Mouse (Mus musculus) left cerebral cortex, postnatal 14 days (tissue): ENCODE measurements around the gene Vill. TPM values are rescaled to one million over a fixed set of nuclear protein-coding genes. Genes with fewer than 3 reads are reported as not detected.

Experiments
- DNase-seq, 2 experiments: peaks; one replicate each; pipeline ENCODE4 v3.0.0; 2021 to 2022; ENCODE audit warnings: low spot score in 2 of 2, mixed read lengths in 1 of 2
- intact Hi-C: fragments of 180-260 bp; cut with DNase I; formaldehyde crosslinking; loops from one replicate; pipeline ENCODE4 v1.15.1; 2025
- long read RNA-seq, 2 experiments: library from polyadenylated mRNA; stranded (forward); transcript quantifications; one replicate each; pipeline ENCODE4 v2.0.0; 2021
- total RNA-seq, 2 experiments: library from RNA; stranded (reverse); gene quantifications; 2 replicates each; pipeline ENCODE4 v1.2.3; 2021

Gene Vill
- 1 to 10 TPM; 3.2 to 4.5 TPM for total RNA-seq
- long read RNA-seq, experiment 1, partial matches to known transcripts, result 0 of 2 reads
- long read RNA-seq, experiment 1, other reads (novel, unspliced or antisense), result 1 of 2 reads
- long read RNA-seq, experiment 2, partial matches to known transcripts, result 1 of 5 reads
- long read RNA-seq, experiment 2, other reads (novel, unspliced or antisense), result 3 of 5 reads

GRCm38 (mm10) chr9:119052154-119052944 lies at the start of gene Vill:
TSS of gene Vill (plus strand) at chr9:119052778.
- intact Hi-C loops, result no loop called here
- no peak for DNase-seq

DNA sequence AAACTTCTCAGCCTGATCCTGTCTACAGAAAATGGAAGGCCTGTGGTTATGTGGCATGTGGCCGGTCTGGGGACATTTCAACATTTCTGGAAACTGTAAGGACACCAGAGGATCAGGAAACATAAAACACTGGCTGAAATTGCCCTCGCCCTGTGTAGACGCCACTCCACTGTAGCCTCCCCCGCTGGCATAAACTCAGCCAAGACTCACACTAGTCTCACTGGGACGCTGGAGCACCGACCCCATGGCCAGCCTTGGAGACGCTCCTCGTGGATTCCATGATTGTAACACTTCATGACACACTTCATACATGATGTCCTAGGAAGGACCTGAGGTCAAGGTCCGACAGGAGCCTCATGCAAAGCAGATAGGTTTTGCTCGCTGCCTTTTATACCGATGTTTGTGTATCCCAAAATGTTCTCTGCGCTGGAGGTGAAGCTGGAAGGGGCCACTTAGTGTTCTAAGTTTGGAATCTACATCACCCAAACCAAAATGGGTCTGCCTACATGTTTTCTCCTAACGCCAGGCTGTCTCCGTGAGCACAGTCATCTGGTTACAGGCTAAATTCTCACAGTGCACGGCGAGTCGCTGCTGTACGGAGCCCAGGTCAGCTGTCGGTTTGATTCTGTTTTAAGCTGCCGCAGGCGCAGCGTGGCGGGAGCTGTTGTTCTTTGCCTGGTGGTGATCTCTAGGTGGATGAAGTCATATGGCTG lies 48.4 kb upstream of the Vill start:
- peak; percentile 63 to 69 for DNase-seq
- intact Hi-C loops, result no loop called here

GRCm38 (mm10) chr9:119004703-119005076 lies 47.9 kb upstream of the Vill start:
- intact Hi-C loops, result loop anchor here (5.0 kb wide), 1 partner anchor 77 kb away; the partner anchor contains the start of gene Ctdspl
- no peak for DNase-seq

- no peak for DNase-seq
- intact Hi-C loops, result loop anchor here (5.0 kb wide), 1 partner anchor 78 kb away; the partner anchor contains the start of gene Ctdspl
Observed at GRCm38 (mm10) chr9:119005303-119006029, 47.1 kb upstream of the Vill start.

GRCm38 (mm10) chr9:119007266-119007665 lies 45.3 kb upstream of the Vill start:
- DNase-seq, result no peak
- intact Hi-C loops, result loop anchor here (5.0 kb wide), 1 partner anchor 80 kb away; the partner anchor contains the start of gene Ctdspl

DNA sequence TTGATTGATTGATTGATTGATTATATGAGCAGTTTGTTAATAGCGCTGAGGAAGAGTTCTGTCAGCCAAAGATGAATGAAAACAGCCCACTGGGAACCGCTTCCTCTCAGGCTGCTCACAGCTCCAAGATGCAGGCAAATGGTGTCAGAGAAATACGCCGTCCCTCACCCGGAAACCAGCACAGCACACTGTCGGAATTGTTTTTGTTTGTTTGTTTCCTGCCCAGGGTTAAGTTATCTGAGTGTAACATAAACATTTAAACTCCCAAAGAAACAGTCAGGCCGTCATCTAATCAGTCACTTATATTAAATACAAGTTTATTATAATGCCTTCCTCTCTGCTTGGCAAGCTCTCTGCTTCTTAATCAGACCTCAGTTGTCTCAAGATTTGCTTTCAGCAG lies 43.7 kb upstream of the Vill start:
- no peak for DNase-seq
- intact Hi-C loops, result loop anchor here (5.0 kb wide), 1 partner anchor 82 kb away; the partner anchor contains the start of gene Ctdspl

- intact Hi-C loops, result no loop called here
- DNase-seq, result no peak
Observed at GRCm38 (mm10) chr9:119010156-119010710, 42.3 kb upstream of the Vill start.

DNA sequence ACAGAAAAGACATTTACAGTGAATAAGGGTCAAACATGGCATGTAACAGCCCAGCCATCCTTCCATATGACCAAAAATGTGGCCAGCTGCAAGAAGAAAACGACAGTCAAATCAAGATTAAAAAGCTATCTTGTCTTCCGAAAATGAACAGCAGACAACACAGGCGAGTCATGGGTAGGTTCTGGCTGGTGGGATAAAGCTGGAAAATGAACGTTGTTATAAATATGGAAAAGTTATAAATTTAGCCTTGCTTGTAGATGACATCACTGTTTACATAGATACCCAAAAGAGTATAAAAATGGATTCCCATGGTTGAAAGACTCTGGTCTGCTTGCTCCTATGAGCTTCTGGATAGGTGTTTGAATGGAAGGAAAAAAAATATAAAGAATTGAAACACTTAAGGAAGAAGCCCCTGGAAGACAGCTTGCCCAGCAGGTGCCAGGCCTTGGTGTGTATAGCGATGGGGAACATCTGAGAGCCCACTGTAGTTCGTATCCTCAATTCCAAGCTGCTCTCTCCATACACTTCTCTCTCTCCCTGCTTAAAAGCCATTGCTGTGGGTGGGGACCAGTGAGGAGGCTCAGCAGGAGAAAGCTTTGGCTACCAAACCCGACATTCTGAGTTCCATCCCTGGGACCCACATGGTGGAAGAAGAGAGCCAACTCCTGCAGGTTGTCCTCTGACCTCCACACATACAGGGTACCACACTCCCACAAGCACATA lies 35.6 kb upstream of the Vill start:
- intact Hi-C loops, result no loop called here

DNA sequence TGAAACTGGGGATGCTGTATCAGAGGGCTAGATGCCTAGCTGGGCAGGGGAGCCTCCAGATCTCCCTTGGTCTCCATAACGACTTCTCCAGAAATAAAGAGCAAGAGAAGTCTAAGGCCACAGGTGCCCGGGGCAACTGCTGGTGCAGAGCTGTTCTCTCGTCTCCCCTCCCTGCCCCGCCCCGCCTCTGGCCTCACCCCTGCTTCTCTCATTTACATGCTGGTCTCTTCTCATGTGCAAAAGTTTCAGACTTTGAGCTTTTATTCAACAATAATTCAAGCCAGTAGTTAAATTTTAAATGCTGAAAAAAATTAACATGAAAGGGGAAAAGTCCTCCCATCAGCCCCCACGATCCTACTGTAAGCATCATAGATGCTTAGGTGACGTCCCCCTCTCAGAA lies 30.8 kb upstream of the Vill start:
- intact Hi-C loops, result no loop called here
- no peak for DNase-seq

More for the DNA sequence above, 35.6 kb upstream of the Vill start:
- no peak for DNase-seq

DNA sequence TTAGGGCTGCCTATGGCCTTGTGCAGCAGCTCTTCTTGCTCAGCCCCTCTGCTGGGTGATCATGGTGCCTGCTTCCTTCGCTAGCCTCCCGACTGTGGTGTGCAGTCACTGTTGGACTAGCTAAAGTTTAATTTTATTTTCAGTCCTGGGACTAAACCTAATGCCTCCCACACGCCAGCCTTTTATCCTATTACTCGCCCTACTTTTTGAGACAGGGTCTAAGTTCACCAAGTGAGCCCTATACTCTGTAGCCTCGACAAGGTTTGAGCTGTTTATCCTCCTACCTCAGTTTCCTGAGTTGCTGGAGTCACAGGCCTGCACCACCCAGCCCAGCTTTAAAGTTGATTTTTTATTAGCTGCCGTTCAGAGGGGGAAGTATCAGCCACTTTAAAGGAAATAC lies 27.3 kb upstream of the Vill start:
- intact Hi-C loops, result no loop called here
- no peak for DNase-seq

- no peak for DNase-seq
- intact Hi-C loops, result no loop called here
Observed at GRCm38 (mm10) chr9:119025832-119026331, 26.7 kb upstream of the Vill start.

- intact Hi-C loops, result no loop called here
- DNase-seq, result no peak
Observed at GRCm38 (mm10) chr9:119027337-119027736, 25.2 kb upstream of the Vill start.

GRCm38 (mm10) chr9:119028226-119029195 lies 24.1 kb upstream of the Vill start:
- intact Hi-C loops, result loop anchor here (1.0 kb wide), 1 partner anchor 106 kb away; no protein-coding TSS in a partner anchor

GRCm38 (mm10) chr9:119029568-119029967 lies 23.0 kb upstream of the Vill start:
- DNase-seq, result peak; percentile 58 to 76
- intact Hi-C loops, result loop anchor here (1.0 kb wide), 1 partner anchor 107 kb away; no protein-coding TSS in a partner anchor

More at GRCm38 (mm10) chr9:119028226-119029195, 24.1 kb upstream of the Vill start:
- no peak for DNase-seq

GRCm38 (mm10) chr9:119031038-119031437 lies 21.5 kb upstream of the Vill start:
- intact Hi-C loops, result no loop called here
- DNase-seq, result no peak

DNA sequence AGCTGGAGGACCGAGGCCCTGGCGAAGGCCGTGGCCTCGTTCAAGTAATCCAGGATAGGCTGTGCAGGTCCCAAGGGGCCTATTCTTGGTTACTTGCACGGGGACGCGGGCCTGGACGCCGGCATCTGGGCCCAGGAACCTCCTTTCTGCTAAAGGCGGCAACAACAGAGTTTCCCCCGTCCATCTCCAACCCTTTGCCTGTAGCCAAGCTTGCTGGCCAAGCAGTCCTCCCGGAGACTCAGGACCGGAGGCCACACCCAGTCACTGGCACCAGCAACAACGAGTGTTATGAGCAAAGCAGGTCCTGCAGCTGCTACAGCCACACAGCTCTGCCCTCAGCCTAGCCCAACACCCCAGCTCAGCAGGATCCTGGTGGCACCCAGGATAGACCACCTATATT lies 20.8 kb upstream of the Vill start:
- intact Hi-C loops, result no loop called here
- no peak for DNase-seq

DNA sequence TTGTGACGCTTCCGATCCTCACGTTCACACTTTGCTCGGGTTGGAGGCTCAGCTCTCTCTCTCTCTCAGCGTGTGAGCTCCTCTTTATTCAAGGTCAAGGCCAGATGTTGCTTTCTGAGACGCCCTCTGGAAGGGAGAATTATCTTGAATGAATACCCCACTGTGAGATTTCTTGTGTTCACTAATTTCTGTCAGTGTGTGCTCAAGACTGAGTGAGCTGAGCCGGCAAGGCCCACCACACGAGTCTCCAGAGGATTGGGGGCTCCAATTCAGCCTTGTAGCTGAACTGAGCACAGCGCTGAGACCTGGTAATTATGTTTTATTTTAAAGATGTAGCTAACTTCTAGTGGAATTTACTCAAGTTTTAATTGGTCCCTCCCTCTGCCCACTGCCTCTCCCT lies 20.0 kb upstream of the Vill start:
- intact Hi-C loops, result no loop called here
- DNase-seq, result no peak
